Mouse (Mus musculus) embryonic fibroblast, embryonic 13.5 days (primary cell): ENCODE results near the gene Efcab3.

Experiments used
- CTCF ChIP-seq: IDR thresholded peaks from 2 replicates; pipeline ENCODE4 v1.5.1; 2011; ENCODE audit warnings: mild to moderate bottlenecking, control low read depth, low read length, moderate library complexity, borderline replicate concordance; ENCODE audit not compliant: insufficient read depth
- POLR2A ChIP-seq: IDR thresholded peaks from 2 replicates; pipeline ENCODE4 v1.6.1; 2011; ENCODE audit warnings: low read depth, mild to moderate bottlenecking, control low read depth, low read length, moderate library complexity

DNA sequence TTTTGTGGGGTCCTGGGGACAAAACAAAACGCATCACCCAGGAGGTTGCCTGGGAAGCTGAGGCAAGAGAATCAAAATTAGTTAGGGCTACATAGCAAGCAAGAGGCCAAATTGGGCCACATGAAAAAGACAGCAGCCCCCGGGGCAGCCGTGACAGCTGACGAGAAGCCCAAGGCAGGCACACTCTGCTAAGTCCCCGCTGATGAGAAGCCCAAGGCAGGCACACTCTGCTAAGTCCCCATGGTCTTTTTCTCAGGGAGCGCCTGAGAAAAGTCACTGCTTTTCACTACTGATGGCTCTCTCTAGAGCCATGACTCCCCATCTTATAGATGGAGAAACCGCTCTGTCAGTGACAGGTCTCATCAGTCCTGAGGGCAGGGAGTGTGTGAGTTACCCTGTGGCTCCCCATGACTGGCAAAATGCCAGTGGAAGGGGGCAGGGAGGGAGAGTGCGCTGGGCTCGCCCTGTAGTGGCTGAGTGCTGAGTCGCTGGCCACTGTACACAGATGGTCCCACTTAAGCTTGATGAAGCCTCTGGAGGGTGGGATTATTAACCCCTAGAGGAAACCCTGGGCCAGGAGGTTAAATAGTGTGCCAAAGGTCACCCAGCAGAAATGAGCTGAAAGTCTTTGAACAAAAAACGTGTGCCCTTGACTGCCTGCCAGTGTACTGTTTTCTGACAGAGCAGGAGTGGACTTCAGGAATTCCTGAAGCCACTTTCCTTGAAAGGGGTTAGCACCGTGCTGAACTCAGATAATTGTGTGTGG, 89.9 kb downstream of the Efcab3 start:
- TF ChIP-seq CTCF (no peak), POLR2A (no peak)
